Comparison of ENCODE assay signal across 14 mouse cellular contexts in genomic region chr12:86687445-86687955, GRCm38 (mm10). TPM values are rescaled to one million over a fixed set of nuclear protein-coding genes. Genes with fewer than 3 reads are reported as not detected.
A peak's percentile ranks its signal among the peaks of the same experiment; 100 is the strongest.
DNase-seq lines count a peak whose midpoint lies in the region; ATAC-seq lines count a peak whose summit lies in the region.
"Had no signal": no experiment of that assay in that cellular context is flagged by ENCODE, and none has a peak within 500 bp of the region (broad histone marks: within the 10 kb centered on the region; RNA-seq: fewer than 3 reads in every experiment).

No protein-coding gene starts in this region.

- no peak overlapping the region for H3K4me3 ChIP-seq in heart, embryonic 10.5 days
- H3K4me3 ChIP-seq in lung, embryonic 16.5 days (ENCODE audit: low read length), result no peak overlapping the region
- no peak overlapping the region for H3K4me3 ChIP-seq in embryonic facial prominence, embryonic 12.5 days

- H3K36me3 ChIP-seq in heart, embryonic 10.5 days, result peaks cover 25% of the 10 kb centered on the region
- H3K36me3 ChIP-seq in lung, embryonic 16.5 days (ENCODE audit: control insufficient read depth, insufficient read depth, low read length), result no peaks in the 10 kb centered on the region
- peaks cover 36% of the 10 kb centered on the region for H3K36me3 ChIP-seq in embryonic facial prominence, embryonic 12.5 days

- no peak overlapping the region for H3K9ac ChIP-seq in lung, embryonic 16.5 days (ENCODE audit: low read length)
- no peak overlapping the region for H3K9ac ChIP-seq in embryonic facial prominence, embryonic 12.5 days

- no peak for DNase-seq in heart, embryonic 10.5 days (ENCODE audit: low spot score)
- DNase-seq in heart, adult 18-20 months, result no peak
- DNase-seq in lung, adult 18-20 months, result no peak
- DNase-seq in lung, postnatal 25 days (ENCODE audit: low spot score), result peak; percentile 12
- no peak for DNase-seq in right cerebral cortex, postnatal 4 days
- no peak for DNase-seq in cerebellum, adult 18-20 months
- DNase-seq: cerebellum, adult 11-12 months; kidney, adult 11 months had no signal

- 0 out of 2 replicates have a peak, but pooled peaks cover 2% of the 10 kb centered on the region for H3K27me3 ChIP-seq in heart, embryonic 10.5 days (ENCODE audit: insufficient read depth, poor library complexity, severe bottlenecking)
- no peaks in the 10 kb centered on the region for H3K27me3 ChIP-seq in lung, embryonic 16.5 days (ENCODE audit: control insufficient read depth, insufficient read depth, low read depth, low read length)
- no peaks in the 10 kb centered on the region for H3K27me3 ChIP-seq in embryonic facial prominence, embryonic 12.5 days
- H3K27me3 ChIP-seq: CH12.LX had no signal

- H3K9me3 ChIP-seq in heart, embryonic 10.5 days, result no peaks in the 10 kb centered on the region
- no peaks in the 10 kb centered on the region for H3K9me3 ChIP-seq in lung, embryonic 16.5 days (ENCODE audit: control insufficient read depth, low read length)
- H3K9me3 ChIP-seq in embryonic facial prominence, embryonic 12.5 days, result no peaks in the 10 kb centered on the region

- WGBS in heart, embryonic 10.5 days, result 54% methylated on average over 4 of the region's 4 CpGs
- 56% methylated on average over 4 of the region's 4 CpGs for WGBS in lung, embryonic 16.5 days
- 73% methylated on average over 4 of the region's 4 CpGs for WGBS in embryonic facial prominence, embryonic 12.5 days

- H3K27ac ChIP-seq in heart, embryonic 10.5 days, result peak overlapping the region; percentile 42
- peak overlapping the region; percentile 87 for H3K27ac ChIP-seq in lung, embryonic 16.5 days (ENCODE audit: low read length)
- H3K27ac ChIP-seq in embryonic facial prominence, embryonic 12.5 days, result peak overlapping the region; percentile 41

- ATAC-seq in lung, embryonic 16.5 days (ENCODE audit: low read depth), result peak; percentile 34
- no peak for ATAC-seq in embryonic facial prominence, embryonic 12.5 days (ENCODE audit: insufficient number of reproducible peaks, insufficient read depth, low FRiP score, low TSS enrichment)

- peaks cover 55% of the 10 kb centered on the region for H3K4me1 ChIP-seq in heart, embryonic 10.5 days
- H3K4me1 ChIP-seq in lung, embryonic 16.5 days (replicated peaks; ENCODE audit: control insufficient read depth, insufficient read depth, low read length), result peaks cover 3% of the 10 kb centered on the region; the same call in 1 of the 2 replicates
- 0 out of 2 replicates have a peak, but pooled peaks cover 4% of the 10 kb centered on the region for H3K4me1 ChIP-seq in embryonic facial prominence, embryonic 12.5 days

- no peak overlapping the region for H3K4me2 ChIP-seq in lung, embryonic 16.5 days (ENCODE audit: low read depth, low read length)
- H3K4me2 ChIP-seq in embryonic facial prominence, embryonic 12.5 days (replicated peaks), result no peak overlapping the region

RNA-seq across cellular contexts. Expression of gene Vash1, which starts 9.0 kb away (rescaled TPM):
- polyA plus RNA-seq in heart, embryonic 10.5 days (2016; fragmentation: Nextera tagmentation; extraction: Ambion mirVana), result 7.7 and 9.9 TPM in 2 replicates
- total RNA-seq in heart, adult 18-20 months (2021), result 10 to 100 TPM in 1 of 2 experiments, 1 to 10 TPM in 1; 9.2 to 18.5 TPM
- polyA plus RNA-seq in lung, embryonic 16.5 days (2015; fragmentation: Nextera tagmentation; extraction: Ambion mirVana), result 9.7 and 10.0 TPM in 2 replicates
- polyA plus RNA-seq in embryonic facial prominence, embryonic 12.5 days (2016; fragmentation: Nextera tagmentation; extraction: Ambion mirVana), result 18.8 and 19.3 TPM in 2 replicates

RNA-seq across cellular contexts. Expression of gene Angel1, which starts 38.8 kb away (rescaled TPM):
- 11.4 and 12.1 TPM in 2 replicates for polyA plus RNA-seq in heart, embryonic 10.5 days (2016; fragmentation: Nextera tagmentation; extraction: Ambion mirVana)
- 1 to 10 TPM; 3.0 to 3.2 TPM for total RNA-seq in heart, adult 18-20 months (2021)
- 11.9 and 12.4 TPM in 2 replicates for polyA plus RNA-seq in lung, embryonic 16.5 days (2015; fragmentation: Nextera tagmentation; extraction: Ambion mirVana)
- 12.9 and 13.9 TPM in 2 replicates for polyA plus RNA-seq in embryonic facial prominence, embryonic 12.5 days (2016; fragmentation: Nextera tagmentation; extraction: Ambion mirVana)

RNA-seq across cellular contexts. Expression of gene Lrrc74a, which starts 46.7 kb away (rescaled TPM):
- polyA plus RNA-seq in heart, embryonic 10.5 days (2016; fragmentation: Nextera tagmentation; extraction: Ambion mirVana), result not detected in 2 replicates
- total RNA-seq in heart, adult 18-20 months (2021), result not detected
- polyA plus RNA-seq in lung, embryonic 16.5 days (2015; fragmentation: Nextera tagmentation; extraction: Ambion mirVana), result not detected in 2 replicates
- polyA plus RNA-seq in embryonic facial prominence, embryonic 12.5 days (2016; fragmentation: Nextera tagmentation; extraction: Ambion mirVana), result not detected in 2 replicates
- total RNA-seq: CH12.LX; layer of hippocampus, postnatal 36 days had no signal
- polyA plus RNA-seq: neural tube, embryonic 14.5 days; urinary bladder, adult 2 months had no signal
